Mouse (Mus musculus) bone marrow macrophage, adult 2 months (primary cell): ENCODE measurements at regions not wholly inside any gene's neighbourhood (a gene's known extent, or its start where the extent isn't known, plus 50 kb on each side); places are given as distances from the start of the nearest gene placed in this dataset.

Experiments used
- H3K27ac ChIP-seq: 2 replicates; pipeline ENCODE4 v1.5.1; 2012; ENCODE audit warnings: low read depth, low read length; ENCODE audit not compliant: insufficient read depth
- H3K4me1 ChIP-seq: 2 replicates; pipeline ENCODE4 v1.6.1; 2012; ENCODE audit warnings: low read length; ENCODE audit not compliant: control insufficient read depth, insufficient read depth
- H3K4me3 ChIP-seq: 2 replicates; pipeline ENCODE4 v1.5.1; 2012; ENCODE audit warnings: mild to moderate bottlenecking, low read length, moderate library complexity; ENCODE audit not compliant: insufficient read depth
- CTCF ChIP-seq: IDR thresholded peaks from 2 replicates; pipeline ENCODE4 v1.5.1; 2012; ENCODE audit warnings: low read depth, mild to moderate bottlenecking, low read length, moderate library complexity
- POLR2A ChIP-seq: IDR thresholded peaks from 2 replicates; pipeline ENCODE4 v1.6.1; 2012; ENCODE audit warnings: mild to moderate bottlenecking, low read depth, low read length, borderline replicate concordance

DNA sequence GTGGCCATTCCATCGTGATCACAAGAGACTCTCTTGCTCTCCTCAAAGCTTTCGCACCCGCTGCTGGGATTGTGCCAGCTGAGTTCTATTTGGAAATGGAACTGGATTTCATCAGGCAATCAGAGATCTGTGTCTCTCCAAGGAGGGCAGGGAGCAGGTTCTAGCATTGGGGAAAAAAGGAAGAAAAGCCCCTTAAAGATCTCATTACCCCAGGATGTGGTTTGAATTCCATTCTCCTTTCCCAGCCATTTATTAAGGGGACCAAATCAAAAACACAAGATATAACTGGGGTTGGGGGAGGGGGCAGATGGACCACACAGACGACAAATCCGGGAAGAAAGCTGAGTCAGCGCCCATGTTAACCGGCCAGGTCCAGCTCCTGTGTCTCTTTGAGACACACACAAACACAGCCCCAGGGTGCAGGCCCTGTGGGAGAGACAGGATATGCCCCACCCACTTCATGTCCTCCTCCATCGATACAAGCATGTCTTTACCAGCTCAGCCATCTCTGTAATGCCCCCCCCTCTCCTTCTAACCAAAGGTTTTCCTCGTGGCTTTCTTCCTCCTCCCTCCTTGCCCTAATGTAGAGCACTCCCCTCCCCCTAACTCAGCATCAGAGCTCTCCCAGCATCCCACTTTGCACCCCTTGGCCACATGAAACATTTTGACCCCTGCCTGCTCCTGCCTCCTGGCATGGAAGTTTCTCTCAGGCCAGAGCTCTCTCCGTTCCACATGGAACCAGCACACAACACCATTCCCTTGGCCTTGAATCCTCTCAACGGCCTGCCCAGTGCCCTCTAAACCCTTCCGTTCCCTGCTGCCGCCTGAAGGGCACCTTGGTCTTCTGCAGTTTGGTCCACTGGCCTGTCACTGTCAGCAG lies 54.0 kb upstream of the Thy1 start:
- Histone ChIP-seq H3K27ac (no peak overlapping the region), H3K4me3 (no peak overlapping the region), H3K4me1 (no peaks in the 10 kb centered on the region)
- no peak for TF ChIP-seq CTCF
- TF ChIP-seq POLR2A, result no peak

DNA sequence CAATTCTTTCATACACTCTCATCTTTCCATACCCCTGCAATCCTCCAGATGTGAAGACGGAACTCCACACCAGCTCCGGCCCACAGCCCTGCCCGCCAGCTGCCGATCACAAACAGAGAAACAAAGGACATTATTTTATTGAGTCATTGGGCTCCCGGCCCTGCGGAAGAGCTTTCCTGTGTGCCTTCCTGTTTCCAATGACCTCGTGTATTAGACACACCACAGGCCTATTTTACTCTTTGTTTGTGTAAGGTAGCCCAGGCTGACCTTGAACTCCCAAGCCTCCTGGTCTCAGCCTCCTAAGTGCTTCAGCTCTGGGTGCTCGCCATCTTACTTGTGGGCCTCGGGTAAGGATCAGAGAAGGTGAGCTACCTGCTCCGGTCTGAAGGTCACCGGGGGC lies 53.1 kb upstream of the Thy1 start:
- Histone ChIP-seq H3K27ac (no peak overlapping the region), H3K4me1 (no peaks in the 10 kb centered on the region), H3K4me3 (no peak overlapping the region)
- TF ChIP-seq CTCF (no peak), POLR2A (no peak)

DNA sequence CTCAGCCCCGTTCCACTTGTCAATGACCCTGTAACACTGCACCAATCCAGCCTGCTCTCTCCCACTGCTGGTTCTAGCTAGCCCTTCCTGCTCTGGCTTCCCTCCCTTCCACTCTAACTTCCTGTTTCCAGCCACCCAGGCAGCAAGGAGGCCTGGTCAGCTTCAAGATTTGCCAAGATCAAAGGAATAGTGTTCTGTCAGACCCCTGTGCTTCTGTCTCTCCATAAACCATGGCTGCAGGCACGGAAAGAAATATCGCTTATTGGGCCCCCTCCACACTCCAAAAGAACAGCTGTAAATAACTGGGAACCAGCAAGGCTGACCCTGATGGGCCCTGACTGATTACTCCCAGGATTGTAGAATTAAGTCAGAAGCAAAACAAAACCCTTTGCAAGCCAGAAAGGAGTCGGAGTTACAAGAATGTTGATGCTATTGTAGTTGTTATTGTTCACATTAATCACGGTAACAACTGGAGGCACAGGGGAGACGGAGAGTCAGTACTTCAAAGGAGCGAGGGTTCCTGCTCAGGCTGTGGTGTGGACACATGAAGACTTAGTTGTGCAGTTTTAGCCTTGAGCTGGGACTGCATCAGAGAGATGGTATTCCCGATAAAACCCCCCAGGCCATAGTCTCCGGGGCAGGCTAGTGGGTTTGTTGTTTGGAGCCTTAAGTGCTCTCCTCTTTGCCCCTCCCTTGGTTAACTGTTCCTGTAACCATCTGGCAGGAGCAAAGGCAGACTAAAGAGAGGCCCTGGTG lies 49.8 kb upstream of the Thy1 start:
- Histone ChIP-seq H3K4me1 (no peaks in the 10 kb centered on the region), H3K27ac (no peak overlapping the region), H3K4me3 (no peak overlapping the region)
- TF ChIP-seq POLR2A, result no peak
- no peak for TF ChIP-seq CTCF
